Mouse (Mus musculus) small intestine, adult 2 months (tissue): ENCODE measurements around the gene Stab2.

Experiments used
- CTCF ChIP-seq: fragments of 200-500 bp; IDR thresholded peaks from 2 replicates; pipeline ENCODE4 v1.5.1; 2012; ENCODE audit warnings: low read depth, mild to moderate bottlenecking, control low read depth, inconsistent platforms, low read length, moderate library complexity, mixed read lengths; ENCODE audit not compliant: insufficient replicate concordance, insufficient read length; ENCODE audit errors: extremely low read depth
- POLR2A ChIP-seq: fragments of 200-500 bp; IDR thresholded peaks from 2 replicates; pipeline ENCODE4 v1.6.1; 2012; ENCODE audit warnings: low read depth, mild to moderate bottlenecking, control low read depth, inconsistent platforms, low read length, moderate library complexity

DNA sequence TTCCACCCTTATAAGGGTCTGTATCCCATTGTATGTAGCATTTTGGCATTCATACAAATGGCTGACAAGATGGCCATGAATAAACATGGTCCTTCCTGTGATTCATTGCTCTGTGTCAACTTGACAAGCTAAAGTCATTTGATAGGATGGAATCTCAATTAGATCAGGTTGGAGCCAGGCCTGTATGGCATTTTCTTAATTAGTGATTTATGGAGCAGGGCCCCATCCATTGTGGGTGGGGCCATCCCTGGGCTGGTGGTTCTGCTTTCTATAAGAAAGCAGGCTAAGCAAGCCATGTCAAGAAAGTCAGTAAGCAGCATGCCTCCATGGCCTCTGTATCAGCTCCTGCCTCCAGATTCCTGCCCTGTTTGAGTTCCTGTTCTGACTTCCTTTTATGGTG lies 92.2 kb downstream of the Stab2 start:
- TF ChIP-seq POLR2A = no peak
- TF ChIP-seq CTCF = no peak
